18 mouse cellular contexts compared by ENCODE assay signal in the genomic region with DNA sequence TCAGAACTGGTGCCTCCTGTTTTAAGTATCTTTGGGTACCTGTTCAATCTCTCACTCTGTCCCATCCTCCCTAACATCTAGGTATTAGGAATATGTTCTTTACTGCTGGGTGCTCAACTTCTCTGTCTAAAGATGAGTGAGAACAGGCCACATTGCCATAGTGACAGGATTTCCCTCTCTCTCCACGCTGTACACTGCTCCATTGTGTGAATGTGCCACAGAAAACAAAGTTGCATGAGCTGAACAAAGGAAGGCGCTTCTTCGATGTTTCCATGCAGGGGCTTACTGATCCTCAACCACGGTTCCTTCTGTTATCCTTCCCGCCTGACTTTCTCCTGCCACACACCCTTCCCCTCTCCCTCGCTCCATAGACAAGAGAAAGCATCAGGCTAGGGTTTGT. TPM values are rescaled to one million over a fixed set of nuclear protein-coding genes. Genes with fewer than 3 reads are reported as not detected.
DNase-seq lines count a peak whose midpoint lies in the region; ATAC-seq and TF ChIP-seq lines count a peak whose summit lies in the region.
"Had no signal": no experiment of that assay in that cellular context is flagged by ENCODE, and none has a peak within 500 bp of the region (broad histone marks: within the 10 kb centered on the region; RNA-seq: fewer than 3 reads in every experiment).

No protein-coding gene starts in this region.

- H3K36me3 ChIP-seq in forebrain, embryonic 10.5 days (replicated peaks) = no peaks in the 10 kb centered on the region
- no peaks in the 10 kb centered on the region for H3K36me3 ChIP-seq in forebrain, embryonic 15.5 days
- H3K36me3 ChIP-seq in forebrain, postnatal 0 days (ENCODE audit: insufficient read depth) = no peaks in the 10 kb centered on the region
- no peaks in the 10 kb centered on the region for H3K36me3 ChIP-seq in midbrain, embryonic 12.5 days
- H3K36me3 ChIP-seq: hindbrain, embryonic 15.5 days had no signal

- H3K4me1 ChIP-seq in forebrain, embryonic 10.5 days = peaks cover 43% of the 10 kb centered on the region
- peaks cover 7% of the 10 kb centered on the region for H3K4me1 ChIP-seq in forebrain, embryonic 15.5 days
- no peaks in the 10 kb centered on the region for H3K4me1 ChIP-seq in forebrain, postnatal 0 days (ENCODE audit: insufficient read depth)
- peaks cover 26% of the 10 kb centered on the region for H3K4me1 ChIP-seq in midbrain, embryonic 12.5 days

- no peak for ATAC-seq in forebrain, embryonic 15.5 days (replicated peaks)
- ATAC-seq in forebrain, postnatal 0 days = peak; percentile 59
- peak; percentile 42; the same call in 1 of the 2 replicates for ATAC-seq in midbrain, embryonic 12.5 days (ENCODE audit: low FRiP score, low read depth)

- H3K9ac ChIP-seq in forebrain, embryonic 15.5 days (replicated peaks) = no peak overlapping the region
- no peak overlapping the region for H3K9ac ChIP-seq in forebrain, postnatal 0 days
- no peak overlapping the region for H3K9ac ChIP-seq in midbrain, embryonic 12.5 days (replicated peaks)
- H3K9ac ChIP-seq: hindbrain, embryonic 15.5 days had no signal

- peak overlapping the region; percentile 66 for H3K27ac ChIP-seq in forebrain, embryonic 10.5 days
- H3K27ac ChIP-seq in forebrain, embryonic 15.5 days (replicated peaks) = no peak overlapping the region
- H3K27ac ChIP-seq in forebrain, postnatal 0 days (ENCODE audit: low read depth, low read length) = no peak overlapping the region
- no peak overlapping the region for H3K27ac ChIP-seq in midbrain, embryonic 12.5 days (replicated peaks)
- H3K27ac ChIP-seq: heart, adult 2 months had no signal

- H3K4me2 ChIP-seq in forebrain, embryonic 15.5 days (replicated peaks) = no peak overlapping the region
- H3K4me2 ChIP-seq in forebrain, postnatal 0 days (ENCODE audit: low read depth) = no peak overlapping the region
- H3K4me2 ChIP-seq in midbrain, embryonic 12.5 days (replicated peaks) = no peak overlapping the region
- H3K4me2 ChIP-seq: hindbrain, embryonic 15.5 days had no signal

- no peak for TF ChIP-seq CTCF in forebrain, postnatal 0 days (IDR thresholded peaks at IDR 0.05; ENCODE audit: low read depth)

- H3K9me3 ChIP-seq in forebrain, embryonic 10.5 days = no peaks in the 10 kb centered on the region
- no peaks in the 10 kb centered on the region for H3K9me3 ChIP-seq in forebrain, embryonic 15.5 days
- no peaks in the 10 kb centered on the region for H3K9me3 ChIP-seq in forebrain, postnatal 0 days (ENCODE audit: low read length)
- no peaks in the 10 kb centered on the region for H3K9me3 ChIP-seq in midbrain, embryonic 12.5 days
- H3K9me3 ChIP-seq: hindbrain, embryonic 15.5 days had no signal

- H3K4me3 ChIP-seq in forebrain, embryonic 10.5 days = no peak overlapping the region
- H3K4me3 ChIP-seq in forebrain, embryonic 15.5 days = no peak overlapping the region
- no peak overlapping the region for H3K4me3 ChIP-seq in forebrain, postnatal 0 days (ENCODE audit: low read depth, low read length)
- H3K4me3 ChIP-seq in midbrain, embryonic 12.5 days = no peak overlapping the region
- H3K4me3 ChIP-seq: heart, adult 2 months; hindbrain, embryonic 15.5 days had no signal

- no peak for DNase-seq in forebrain, embryonic 10.5 days (ENCODE audit: extremely low spot score, low spot score)
- peak; percentile 30 for DNase-seq in Muller cell, postnatal 12 days (ENCODE audit: inconsistent ontology term)
- DNase-seq in forebrain, postnatal 0 days = peak; percentile 24
- no peak for DNase-seq in right cerebral cortex, postnatal 25 days
- DNase-seq in right cerebral cortex, adult 18-20 months = no peak
- DNase-seq in liver = no peak
- DNase-seq: adrenal gland, postnatal 14 days; cerebellum, adult 8-10 months; heart, adult 2 months; kidney, adult 9 months; kidney, postnatal 4 days; layer of hippocampus, postnatal 36 days; lung, adult 2 months; lung, postnatal 4 days; thymus, postnatal 4 days had no signal

- 32% methylated on average over 6 of the region's 6 CpGs for WGBS in forebrain, embryonic 10.5 days
- 23% methylated on average over 6 of the region's 6 CpGs for WGBS in forebrain, embryonic 15.5 days
- 31% methylated on average over 6 of the region's 6 CpGs for WGBS in forebrain, postnatal 0 days
- WGBS in midbrain, embryonic 12.5 days = 25% methylated on average over 6 of the region's 6 CpGs

- no peaks in the 10 kb centered on the region for H3K27me3 ChIP-seq in forebrain, embryonic 10.5 days (ENCODE audit: poor library complexity, severe bottlenecking)
- no peaks in the 10 kb centered on the region for H3K27me3 ChIP-seq in forebrain, embryonic 15.5 days
- H3K27me3 ChIP-seq in forebrain, postnatal 0 days (ENCODE audit: insufficient read depth, low read length) = no peaks in the 10 kb centered on the region
- H3K27me3 ChIP-seq in midbrain, embryonic 12.5 days = no peaks in the 10 kb centered on the region
- H3K27me3 ChIP-seq: hindbrain, embryonic 15.5 days had no signal

RNA-seq across cellular contexts. Expression of gene Myo6, which starts 32.4 kb away (rescaled TPM):
- 7.2 and 7.7 TPM in 2 replicates for polyA plus RNA-seq in forebrain, embryonic 10.5 days (2016; fragmentation: Nextera tagmentation; extraction: Ambion mirVana)
- polyA plus RNA-seq in forebrain, embryonic 15.5 days (2015; fragmentation: Nextera tagmentation; extraction: Ambion mirVana) = 12.8 and 13.5 TPM in 2 replicates
- total RNA-seq in forebrain, postnatal 0 days (2014; rRNA removed) = 31.7 and 34.4 TPM in 2 replicates
- polyA plus RNA-seq in forebrain, postnatal 0 days (2015; fragmentation: Nextera tagmentation; extraction: Ambion mirVana) = 9.6 and 19.9 TPM in 2 replicates
- 11.8 and 15.1 TPM in 2 replicates for polyA plus RNA-seq in midbrain, embryonic 12.5 days (2016; fragmentation: Nextera tagmentation; extraction: Ambion mirVana)

Comparison
In these comparisons a context has a peak if more than half of its experiments do, and no peak if none do; other contexts are left out.
1. DNase-seq: peak in Muller cell, postnatal 12 days (single experiment) and forebrain, postnatal 0 days (single experiment); none in forebrain, embryonic 10.5 days (single experiment), right cerebral cortex, postnatal 25 days (single experiment), right cerebral cortex, adult 18-20 months (single experiment) and liver (single experiment).